Mouse (Mus musculus) kidney, postnatal 0 days (tissue): ENCODE results near the gene Herpud1. TPM values are rescaled to one million over a fixed set of nuclear protein-coding genes. Genes with fewer than 3 reads are reported as not detected.

Experiments used
- ATAC-seq: fragments of 200-750 bp; cut with Nextera tagmentation; replicated peaks from 2 replicates; pipeline ENCODE4 v1.8.0; 2017; ENCODE audit warnings: low read depth, moderate number of reproducible peaks, moderate TSS enrichment, moderate library complexity; ENCODE audit not compliant: low FRiP score
- DNase-seq: peaks from one replicate; pipeline ENCODE4 v3.0.0-alpha.2; 2016; ENCODE audit warnings: low spot score
- H3K27ac ChIP-seq: fragments of 300-500 bp; sonication (generic); 2 replicates; pipeline ENCODE4 v1.5.1; 2014; ENCODE audit warnings: mild to moderate bottlenecking
- H3K27me3 ChIP-seq: fragments of 300-500 bp; sonication (generic); 2 replicates; pipeline ENCODE4 v1.6.1; 2014; ENCODE audit warnings: low read length, mixed read lengths; ENCODE audit not compliant: insufficient read depth
- H3K36me3 ChIP-seq: fragments of 300-500 bp; sonication (generic); 2 replicates; pipeline ENCODE4 v1.6.1; 2014; ENCODE audit warnings: low read length, mixed read lengths; ENCODE audit not compliant: insufficient read depth
- H3K4me1 ChIP-seq: fragments of 300-500 bp; sonication (generic); replicated peaks from 2 replicates; pipeline ENCODE4 v1.6.1; 2014; ENCODE audit warnings: antibody characterized with exemption, low read length, mixed read lengths; ENCODE audit not compliant: insufficient read depth
- H3K4me2 ChIP-seq: fragments of 300-500 bp; sonication (generic); 2 replicates; pipeline ENCODE4 v1.6.1; 2014; ENCODE audit warnings: mild to moderate bottlenecking, low read length, moderate library complexity, mixed read lengths
- H3K4me3 ChIP-seq: fragments of 300-500 bp; sonication (generic); replicated peaks from 2 replicates; pipeline ENCODE4 v1.5.1; 2014; ENCODE audit warnings: low read depth, low read length
- H3K9ac ChIP-seq: fragments of 300-500 bp; sonication (generic); 2 replicates; pipeline ENCODE4 v1.6.1; 2014; ENCODE audit warnings: low read depth, low read length
- H3K9me3 ChIP-seq: fragments of 300-500 bp; sonication (generic); replicated peaks from 2 replicates; pipeline ENCODE4 v1.6.1; 2016; ENCODE audit warnings: low read length, inconsistent platforms, mixed read lengths
- CTCF ChIP-seq: IDR thresholded peaks from 2 replicates; pipeline ENCODE4 v1.5.1; 2016; ENCODE audit warnings: antibody characterized with exemption, low read depth, mild to moderate bottlenecking, moderate library complexity
- WGBS: fragments of 180-500 bp; shearing (Covaris S2); extraction: QIAGEN DNeasy Blood & Tissue Kit; methylation state at CpG from one replicate; pipeline ENCODE4 v1.1.7; 2014; 5-methylcytosine and 5-hydroxymethylcytosine counted together
- polyA plus RNA-seq: library from polyadenylated mRNA; unstranded; fragments of >200 nt; fragmentation: Nextera tagmentation; extraction: Ambion mirVana; gene quantifications from 2 replicates; pipeline ENCODE4 v1.2.1, GENCODE M21; 2015

Herpud1 gene
- polyA plus RNA-seq, 1 experiment from 2014 or later: 95.8 TPM

DNA sequence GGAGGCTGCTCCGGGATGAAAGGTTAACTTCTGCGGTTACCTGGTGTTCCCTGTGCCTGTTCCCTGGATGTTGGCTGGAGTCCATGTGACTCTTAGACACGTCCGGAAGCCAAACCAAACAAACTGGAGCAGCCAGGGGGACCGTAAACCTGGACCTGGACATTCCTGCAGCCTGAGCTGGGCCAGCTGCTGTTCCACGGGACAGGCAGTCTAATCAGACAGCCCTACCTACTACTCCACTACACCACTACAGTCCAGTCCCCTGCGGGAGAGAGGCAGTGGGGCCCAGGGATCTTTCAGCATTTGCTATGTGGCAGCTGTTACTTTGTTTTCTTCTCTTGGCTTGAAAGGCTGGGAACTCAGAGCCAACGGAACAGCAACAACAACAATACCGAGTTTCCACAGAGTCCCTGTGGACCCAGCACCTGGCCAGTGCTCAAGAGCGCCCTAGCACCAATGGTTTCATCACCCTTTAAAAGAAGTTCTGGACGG is 8.5 kb upstream of the Herpud1 start:
- no peaks in the 10 kb centered on the region for H3K36me3 ChIP-seq
- H3K4me1 ChIP-seq: 0 out of 2 replicates have a peak, but pooled peaks cover 2% of the 10 kb centered on the region
- H3K9ac ChIP-seq: 0 out of 2 replicates have a peak overlapping the region, but pooled peaks have one; percentile 27
- TF ChIP-seq CTCF: no peak
- ATAC-seq: peak; percentile 88
- no peaks in the 10 kb centered on the region for H3K27me3 ChIP-seq
- WGBS: 22% methylated on average over 11 of the region's 11 CpGs
- H3K9me3 ChIP-seq: no peaks in the 10 kb centered on the region
- H3K4me2 ChIP-seq: no peak overlapping the region
- H3K4me3 ChIP-seq: no peak overlapping the region
- H3K27ac ChIP-seq: peak overlapping the region; percentile 90
- DNase-seq: peak; percentile 80

DNA sequence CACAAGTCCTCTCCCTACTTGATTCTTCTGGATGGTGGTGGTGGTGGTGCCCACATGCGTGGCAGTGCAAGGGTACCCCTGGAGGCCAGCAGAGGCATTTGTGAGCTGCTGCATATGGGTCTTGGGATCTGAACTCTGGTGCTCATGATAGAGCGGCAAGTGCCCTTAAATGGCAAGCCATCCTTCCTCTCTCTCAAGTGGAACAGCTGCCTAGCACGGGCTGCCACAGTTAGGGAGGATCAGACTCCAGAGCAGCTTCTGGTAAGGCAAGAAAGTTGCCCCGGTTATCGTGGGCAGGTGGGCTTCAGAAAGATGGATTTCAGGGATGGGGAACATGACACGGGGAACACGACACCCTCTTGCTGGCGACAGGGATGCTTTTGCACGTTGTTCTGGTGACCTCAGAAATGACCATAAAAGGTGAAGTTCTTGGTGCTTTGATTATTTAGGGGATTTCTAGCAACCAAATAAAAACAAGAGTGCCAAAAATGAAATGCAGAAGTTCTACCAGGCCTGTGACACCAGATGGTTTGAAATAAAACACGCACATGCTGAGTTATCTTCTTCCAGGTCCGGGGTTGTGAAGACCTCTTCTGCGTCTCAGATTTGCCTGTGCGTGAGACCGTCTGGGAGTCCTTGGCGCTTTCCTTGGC is 7.3 kb upstream of the Herpud1 start:
- H3K27ac ChIP-seq: no peak overlapping the region
- peak; percentile 35; the same call in 1 of the 2 replicates for TF ChIP-seq CTCF
- no peak for ATAC-seq
- WGBS: 70% methylated on average over 15 of the region's 15 CpGs
- no peak overlapping the region for H3K9ac ChIP-seq
- no peak overlapping the region for H3K4me3 ChIP-seq
- H3K9me3 ChIP-seq: no peaks in the 10 kb centered on the region
- H3K4me1 ChIP-seq: 0 out of 2 replicates have a peak, but pooled peaks cover 2% of the 10 kb centered on the region
- no peaks in the 10 kb centered on the region for H3K36me3 ChIP-seq
- H3K27me3 ChIP-seq: no peaks in the 10 kb centered on the region
- no peak for DNase-seq
- H3K4me2 ChIP-seq: no peak overlapping the region

DNA sequence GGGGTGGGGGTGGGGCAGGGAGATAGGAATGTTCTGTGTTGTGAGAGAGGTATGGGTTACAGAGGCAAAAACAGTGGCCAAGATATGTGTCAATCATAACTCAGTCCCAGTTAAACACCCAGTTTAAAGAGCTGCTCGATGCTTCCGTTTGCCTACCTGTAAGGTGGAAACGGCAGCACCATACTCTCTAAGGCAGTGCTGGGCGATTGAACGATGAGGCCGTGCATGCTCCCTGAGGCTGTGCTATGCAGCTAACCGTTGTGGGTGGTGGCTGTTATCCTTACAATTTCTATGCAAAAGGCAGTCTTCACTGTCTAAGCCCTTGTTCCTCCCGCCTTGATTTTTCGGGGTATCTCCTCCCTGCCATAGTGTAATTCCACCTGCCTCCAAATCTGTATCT is 6.6 kb upstream of the Herpud1 start:
- no peak for ATAC-seq

DNA sequence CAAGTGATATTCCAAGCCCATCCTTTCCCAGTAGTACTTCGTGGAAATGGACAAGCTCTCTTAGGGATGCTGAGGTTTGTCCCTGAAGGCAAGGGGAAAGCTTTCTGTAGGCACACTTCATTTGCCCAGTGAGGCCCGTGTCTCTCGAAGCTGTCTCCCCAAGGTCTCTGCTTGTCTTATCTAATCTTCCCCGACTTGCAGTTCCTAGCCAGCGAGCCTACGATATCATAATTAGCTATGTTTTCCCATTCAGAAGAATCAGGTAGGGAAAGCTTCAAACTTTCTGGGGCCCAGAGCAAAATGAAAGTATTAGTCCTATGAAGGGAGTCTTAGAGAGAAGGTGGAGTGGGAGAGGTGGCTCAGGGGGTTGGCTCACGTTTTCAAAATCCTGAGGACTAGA is 2.1 kb upstream of the Herpud1 start:
- Histone ChIP-seq H3K36me3 (0 out of 2 replicates have a peak, but pooled peaks cover under 1% of the 10 kb centered on the region), H3K9ac (no peak overlapping the region), H3K9me3 (no peaks in the 10 kb centered on the region), H3K4me3 (no peak overlapping the region), H3K27ac (no peak overlapping the region), H3K27me3 (no peaks in the 10 kb centered on the region), H3K4me2 (no peak overlapping the region), H3K4me1 (peaks cover 11% of the 10 kb centered on the region; the same call in 1 of the 2 replicates)
- ATAC-seq (no peak), DNase-seq (no peak)
- TF ChIP-seq CTCF: no peak
- WGBS: 93% methylated on average over 7 of the region's 7 CpGs

More for the DNA sequence above, 6.6 kb upstream of the Herpud1 start:
- no peak overlapping the region for H3K4me3 ChIP-seq
- H3K27ac ChIP-seq: no peak overlapping the region
- H3K4me1 ChIP-seq: 0 out of 2 replicates have a peak, but pooled peaks cover 2% of the 10 kb centered on the region
- no peak for DNase-seq
- H3K4me2 ChIP-seq: no peak overlapping the region
- TF ChIP-seq CTCF: no peak
- no peaks in the 10 kb centered on the region for H3K9me3 ChIP-seq
- 94% methylated on average over 9 of the region's 9 CpGs for WGBS
- H3K9ac ChIP-seq: no peak overlapping the region
- H3K27me3 ChIP-seq: no peaks in the 10 kb centered on the region
- no peaks in the 10 kb centered on the region for H3K36me3 ChIP-seq

DNA sequence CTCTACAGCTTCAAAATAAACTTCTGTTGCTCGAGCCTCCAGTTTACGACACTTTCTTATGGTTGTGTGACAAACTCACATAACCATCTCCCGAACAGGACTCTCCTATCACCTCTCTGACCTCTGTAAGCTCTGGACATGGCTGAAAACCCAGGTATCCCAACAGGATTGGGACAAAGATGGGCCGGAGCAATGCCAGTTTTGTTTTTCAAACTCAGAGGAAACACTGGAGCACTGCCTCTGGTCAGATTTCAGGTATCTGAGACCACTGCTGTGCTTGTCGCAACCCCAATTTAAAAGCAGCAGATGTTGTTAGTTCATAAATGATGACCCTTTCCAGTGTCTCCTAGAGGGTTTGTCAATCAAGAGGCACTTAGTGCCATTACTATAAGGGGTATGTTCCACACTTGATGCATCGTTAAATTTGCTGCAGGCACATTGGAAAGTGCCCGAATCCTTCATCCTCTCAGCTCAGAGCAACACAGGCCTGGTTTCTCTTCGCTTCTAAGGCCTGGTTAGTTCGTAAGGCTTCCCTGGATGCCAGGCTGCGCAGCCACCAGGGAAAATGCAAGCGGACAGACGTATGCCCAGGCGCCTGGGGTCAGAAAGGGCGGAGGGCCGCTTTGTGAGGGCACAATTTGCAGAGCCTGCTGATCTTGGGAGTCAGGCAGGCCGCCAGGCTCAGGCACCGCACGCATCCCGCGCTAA is 578 bp upstream of the Herpud1 start:
- DNase-seq: no peak
- 18% methylated on average over 20 of the region's 20 CpGs for WGBS
- Histone ChIP-seq H3K9me3 (no peaks in the 10 kb centered on the region), H3K4me1 (peaks cover 11% of the 10 kb centered on the region; the same call in 1 of the 2 replicates), H3K9ac (peak overlapping the region; percentile 89), H3K27me3 (no peaks in the 10 kb centered on the region), H3K36me3 (peaks cover 15% of the 10 kb centered on the region), H3K27ac (peak overlapping the region; percentile 84), H3K4me2 (peak overlapping the region; percentile 94), H3K4me3 (peak overlapping the region; percentile 89)
- no peak for ATAC-seq
- no peak for TF ChIP-seq CTCF

DNA sequence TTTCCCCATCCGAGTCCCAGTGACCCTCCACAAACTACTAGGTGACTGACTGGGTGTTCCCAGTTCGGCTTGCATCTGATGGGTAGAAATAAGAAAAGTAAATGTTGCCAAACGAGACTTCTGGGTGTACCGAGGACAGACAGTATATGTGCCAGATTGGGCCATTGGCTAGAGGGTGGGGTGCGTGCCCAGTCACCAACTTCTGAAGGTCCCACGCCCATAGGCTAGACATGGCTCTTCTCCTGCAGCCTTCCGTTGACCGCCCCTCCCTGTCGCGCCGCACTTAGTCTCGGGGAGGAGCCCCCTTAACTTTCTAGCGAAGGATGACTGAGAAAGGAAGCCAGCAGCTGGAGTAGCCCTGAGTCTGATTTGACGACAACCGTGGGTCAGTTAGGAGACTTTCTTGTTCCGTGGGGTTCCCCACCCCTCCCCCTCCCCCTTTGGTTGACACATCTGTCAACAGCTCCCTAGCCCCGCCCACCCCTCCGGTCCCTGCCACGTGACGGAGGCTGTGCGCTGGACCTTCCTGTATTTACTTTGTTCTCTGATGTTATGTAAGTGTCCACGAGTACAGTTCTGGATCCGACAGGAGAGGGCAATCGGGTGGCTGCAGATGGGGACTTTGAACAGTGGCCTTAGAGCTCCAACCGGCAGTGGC is 918 bp downstream of the Herpud1 start:
- Histone ChIP-seq H3K27ac (peak overlapping the region; percentile 92), H3K36me3 (peaks cover 29% of the 10 kb centered on the region), H3K4me3 (peak overlapping the region; percentile 89), H3K9me3 (no peaks in the 10 kb centered on the region), H3K27me3 (no peaks in the 10 kb centered on the region), H3K4me2 (peak overlapping the region; percentile 94), H3K9ac (peak overlapping the region; percentile 89), H3K4me1 (peaks cover 11% of the 10 kb centered on the region; the same call in 1 of the 2 replicates)
- TF ChIP-seq CTCF: no peak
- under 1% methylated on average over 25 of the region's 25 CpGs for WGBS
- DNase-seq (peak; percentile 91), ATAC-seq (peak; percentile 66)
